ENCODE assay signal across 9 mouse cellular contexts in the genomic region with DNA sequence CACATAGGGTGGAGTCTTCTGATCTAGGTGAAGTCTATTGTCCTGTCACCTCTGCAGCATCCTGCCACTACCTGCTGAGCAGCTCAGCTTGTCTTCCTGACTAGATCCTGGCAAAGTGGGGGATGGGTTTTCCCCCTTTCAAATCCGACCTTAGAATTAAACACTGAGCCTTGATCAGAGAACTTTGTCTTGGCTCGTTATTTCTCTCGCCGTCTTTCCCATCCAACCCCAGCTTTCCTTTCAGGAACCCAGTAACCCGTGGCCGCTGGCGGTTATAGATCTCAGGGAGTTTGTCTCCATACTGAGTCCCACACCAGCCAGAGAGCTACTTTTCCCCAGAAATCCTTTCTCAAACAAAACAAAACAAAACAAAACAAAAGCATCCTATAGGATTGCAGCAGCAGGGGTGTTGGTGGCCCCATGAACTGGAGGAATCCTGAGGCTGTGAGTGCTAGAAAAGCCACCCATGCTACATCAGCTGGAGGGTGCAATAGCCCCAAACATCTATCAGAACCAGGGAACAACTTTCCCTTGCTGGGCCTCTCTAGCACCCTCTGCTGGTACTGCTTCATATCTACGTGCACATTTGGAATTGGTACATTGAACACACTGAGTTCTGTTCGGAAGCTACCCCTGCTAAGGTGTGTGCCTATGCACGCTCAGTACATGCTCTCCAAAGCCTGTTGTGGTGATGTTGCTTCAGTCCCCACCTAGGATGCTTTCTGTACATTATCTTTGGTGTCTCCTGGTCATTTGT. TPM values are rescaled to one million over a fixed set of nuclear protein-coding genes. Genes with fewer than 3 reads are reported as not detected.
A peak's percentile ranks its signal among the peaks of the same experiment; 100 is the strongest.
DNase-seq lines count a peak whose midpoint lies in the region; ATAC-seq and TF ChIP-seq lines count a peak whose summit lies in the region.
"Had no signal": no experiment of that assay in that cellular context is flagged by ENCODE, and none has a peak within 500 bp of the region (broad histone marks: within the 10 kb centered on the region; RNA-seq: fewer than 3 reads in every experiment).

No protein-coding gene starts in this region.

- TF ChIP-seq CTCF in hindbrain, postnatal 0 days (IDR thresholded peaks at IDR 0.05; ENCODE audit: low read depth) = peak; percentile 96
- peak; percentile 96 for TF ChIP-seq CTCF in left cerebral cortex, adult 2 months (IDR thresholded peaks at IDR 0.05)

- no peak overlapping the region for H3K4me2 ChIP-seq in midbrain, embryonic 11.5 days
- no peak overlapping the region for H3K4me2 ChIP-seq in midbrain, embryonic 16.5 days (ENCODE audit: low read length)
- no peak overlapping the region for H3K4me2 ChIP-seq in hindbrain, postnatal 0 days (ENCODE audit: low read depth, low read length)
- H3K4me2 ChIP-seq: neural tube, embryonic 13.5 days had no signal

- H3K9me3 ChIP-seq in midbrain, embryonic 11.5 days (ENCODE audit: control insufficient read depth, low read length) = no peaks in the 10 kb centered on the region
- no peaks in the 10 kb centered on the region for H3K9me3 ChIP-seq in midbrain, embryonic 16.5 days (replicated peaks; ENCODE audit: control insufficient read depth, low read length, poor library complexity, severe bottlenecking)
- no peaks in the 10 kb centered on the region for H3K9me3 ChIP-seq in hindbrain, postnatal 0 days (ENCODE audit: low read length)
- H3K9me3 ChIP-seq: neural tube, embryonic 13.5 days had no signal

- H3K4me1 ChIP-seq in midbrain, embryonic 11.5 days (ENCODE audit: control insufficient read depth, insufficient read depth, low read length) = no peaks in the 10 kb centered on the region
- H3K4me1 ChIP-seq in midbrain, embryonic 16.5 days (ENCODE audit: control insufficient read depth, insufficient read depth, low read length) = no peaks in the 10 kb centered on the region
- H3K4me1 ChIP-seq in hindbrain, postnatal 0 days (ENCODE audit: insufficient read depth, low read length) = no peaks in the 10 kb centered on the region
- H3K4me1 ChIP-seq: neural tube, embryonic 13.5 days had no signal

- intact Hi-C loops in left cerebral cortex, adult 2 months (cut with DNase I) = loop anchor here (2.0 kb wide), 1 partner anchor 350 kb away; no protein-coding TSS in a partner anchor

- no peaks in the 10 kb centered on the region for H3K36me3 ChIP-seq in midbrain, embryonic 11.5 days (ENCODE audit: control insufficient read depth, insufficient read depth, low read length)
- no peaks in the 10 kb centered on the region for H3K36me3 ChIP-seq in midbrain, embryonic 16.5 days (ENCODE audit: control insufficient read depth, insufficient read depth, low read length)
- H3K36me3 ChIP-seq in hindbrain, postnatal 0 days (ENCODE audit: insufficient read depth, low read length) = no peaks in the 10 kb centered on the region
- H3K36me3 ChIP-seq: neural tube, embryonic 13.5 days had no signal

- WGBS in midbrain, embryonic 11.5 days = 87% methylated on average over 10 of the region's 10 CpGs
- 84% methylated on average over 10 of the region's 10 CpGs for WGBS in midbrain, embryonic 16.5 days
- WGBS in hindbrain, postnatal 0 days = 82% methylated on average over 10 of the region's 10 CpGs

- no peak overlapping the region for H3K27ac ChIP-seq in midbrain, embryonic 11.5 days (ENCODE audit: low read depth, low read length)
- H3K27ac ChIP-seq in midbrain, embryonic 16.5 days (ENCODE audit: low read length) = no peak overlapping the region
- H3K27ac ChIP-seq in hindbrain, postnatal 0 days = no peak overlapping the region
- no peak overlapping the region for H3K27ac ChIP-seq in left cerebral cortex, adult 2 months
- H3K27ac ChIP-seq: neural tube, embryonic 13.5 days had no signal

- peak; percentile 91 for DNase-seq in midbrain, embryonic 11.5 days (ENCODE audit: low spot score, missing footprints)
- DNase-seq in R1 (ENCODE audit: low read depth, low spot score) = peak; percentile 84
- DNase-seq in cerebellum, postnatal 36 days = peak; percentile 42 to 65
- peak; percentile 71 for DNase-seq in hindbrain, postnatal 0 days (ENCODE audit: low spot score)
- peak; percentile 44 to 64 for DNase-seq in left cerebral cortex, adult 2 months (ENCODE audit: extremely low spot score in 1 of 2, low spot score in 2 of 2)
- DNase-seq in retina, embryonic 14.5 days (ENCODE audit: low spot score) = peak; percentile 75
- DNase-seq in urinary bladder, postnatal 36 days (ENCODE audit: low spot score in 2 of 2) = peak; percentile 32 to 41

- H3K27me3 ChIP-seq in midbrain, embryonic 11.5 days (ENCODE audit: control insufficient read depth, insufficient read depth, low read length) = no peaks in the 10 kb centered on the region
- no peaks in the 10 kb centered on the region for H3K27me3 ChIP-seq in midbrain, embryonic 16.5 days (ENCODE audit: control insufficient read depth, insufficient read depth, low read depth, low read length)
- H3K27me3 ChIP-seq in hindbrain, postnatal 0 days (ENCODE audit: insufficient read depth, low read length) = no peaks in the 10 kb centered on the region
- H3K27me3 ChIP-seq: neural tube, embryonic 13.5 days had no signal

- H3K9ac ChIP-seq in midbrain, embryonic 11.5 days (ENCODE audit: low read length) = no peak overlapping the region
- H3K9ac ChIP-seq in midbrain, embryonic 16.5 days (ENCODE audit: low read depth, low read length) = no peak overlapping the region
- H3K9ac ChIP-seq in hindbrain, postnatal 0 days (replicated peaks; ENCODE audit: low read length) = no peak overlapping the region
- H3K9ac ChIP-seq: neural tube, embryonic 13.5 days had no signal

- no peak overlapping the region for H3K4me3 ChIP-seq in midbrain, embryonic 11.5 days (ENCODE audit: low read depth, low read length)
- no peak overlapping the region for H3K4me3 ChIP-seq in midbrain, embryonic 16.5 days (ENCODE audit: low read depth, low read length)
- no peak overlapping the region for H3K4me3 ChIP-seq in hindbrain, postnatal 0 days (ENCODE audit: low read length)
- no peak overlapping the region for H3K4me3 ChIP-seq in left cerebral cortex, adult 2 months
- H3K4me3 ChIP-seq: neural tube, embryonic 13.5 days had no signal

- no peak for ATAC-seq in midbrain, embryonic 11.5 days (ENCODE audit: low FRiP score)
- ATAC-seq in midbrain, embryonic 16.5 days = no peak
- 0 out of 2 replicates have a peak, but pooled peaks have one; percentile 29 for ATAC-seq in hindbrain, postnatal 0 days

RNA-seq across cellular contexts. Expression of a gene that starts 6.9 kb away (rescaled TPM):
- 93.4 and 99.5 TPM in 2 replicates for polyA plus RNA-seq in midbrain, embryonic 11.5 days (2014; fragmentation: Nextera tagmentation; extraction: Ambion mirVana)
- 64.5 and 66.4 TPM in 2 replicates for polyA plus RNA-seq in midbrain, embryonic 16.5 days (2015; fragmentation: Nextera tagmentation; extraction: Ambion mirVana)
- total RNA-seq in hindbrain, postnatal 0 days (2014; rRNA removed) = 24.5 TPM in 2 replicates
- 45.3 and 45.5 TPM in 2 replicates for polyA plus RNA-seq in hindbrain, postnatal 0 days (2015; fragmentation: Nextera tagmentation; extraction: Ambion mirVana)
- 10 to 100 TPM; 29.9 to 40.3 TPM for total RNA-seq in left cerebral cortex, adult 2 months (2021)

RNA-seq across cellular contexts. Expression of a gene that starts 29.5 kb away (rescaled TPM):
- 7.1 and 9.0 TPM in 2 replicates for polyA plus RNA-seq in midbrain, embryonic 11.5 days (2014; fragmentation: Nextera tagmentation; extraction: Ambion mirVana)
- 3.3 and 4.1 TPM in 2 replicates for polyA plus RNA-seq in midbrain, embryonic 16.5 days (2015; fragmentation: Nextera tagmentation; extraction: Ambion mirVana)
- total RNA-seq in hindbrain, postnatal 0 days (2014; rRNA removed) = 1.4 and 2.3 TPM in 2 replicates
- 4.8 and 5.1 TPM in 2 replicates for polyA plus RNA-seq in hindbrain, postnatal 0 days (2015; fragmentation: Nextera tagmentation; extraction: Ambion mirVana)
- total RNA-seq in left cerebral cortex, adult 2 months (2021) = under 1 TPM in 1 of 2 experiments, not detected in 1; 0.20 TPM

Comparison
In these comparisons a context has a peak if more than half of its experiments do, and no peak if none do; other contexts are left out.
1. DNase-seq: peak in every context shown above with its lines; median percentile 91 in midbrain, embryonic 11.5 days; 84 in R1; 75 in retina, embryonic 14.5 days; 71 in hindbrain, postnatal 0 days; 54 in left cerebral cortex, adult 2 months; 54 in cerebellum, postnatal 36 days; 36 in urinary bladder, postnatal 36 days.